In the genomic region with DNA sequence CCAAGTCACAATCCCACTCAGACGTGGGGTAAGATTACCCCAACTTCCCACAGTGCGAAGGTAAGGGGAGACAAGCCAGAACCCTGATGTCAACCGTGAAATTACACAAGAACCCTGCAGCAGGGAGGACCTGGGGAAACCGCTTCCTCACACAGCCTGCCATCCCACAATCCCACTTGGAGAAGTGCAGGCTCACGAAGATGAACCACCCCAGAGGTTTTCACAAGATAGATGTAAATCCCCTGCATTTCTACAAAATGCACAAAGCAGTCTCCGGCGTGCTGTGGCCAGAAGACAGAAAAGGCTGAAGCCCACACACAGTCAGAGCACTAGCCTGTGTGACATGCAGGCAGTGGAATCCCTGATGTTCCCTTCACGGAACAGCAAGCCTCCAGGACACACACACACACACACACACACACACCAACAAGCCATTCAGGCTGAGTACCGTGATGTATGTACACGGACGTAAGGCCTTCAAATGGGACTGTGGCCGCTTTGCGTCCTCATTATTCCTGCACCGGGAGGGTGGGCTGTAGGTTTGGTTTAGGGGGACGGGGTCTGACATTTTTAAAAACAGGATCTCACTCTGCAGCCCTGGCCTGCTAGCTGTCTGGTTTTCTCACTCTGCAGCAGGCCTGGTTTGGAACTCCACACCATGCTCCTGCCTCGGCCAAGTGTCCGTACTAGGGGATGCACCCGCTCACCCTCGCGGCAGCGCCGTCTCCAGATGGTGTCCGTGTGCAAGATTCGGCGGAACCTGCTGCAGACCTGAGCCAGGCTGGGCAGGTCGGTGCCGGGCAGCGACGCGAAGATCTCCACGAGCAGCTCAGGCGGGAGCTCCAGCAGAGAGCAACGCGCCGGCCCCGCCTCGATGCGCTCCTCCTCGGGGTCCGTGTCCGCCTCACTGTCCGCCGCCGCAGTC, we compare ENCODE assay signal across 7 mouse cellular contexts. TPM values are rescaled to one million over a fixed set of nuclear protein-coding genes. Genes with fewer than 3 reads are reported as not detected.
DNase-seq lines count a peak whose midpoint lies in the region; ATAC-seq and TF ChIP-seq lines count a peak whose summit lies in the region.

No protein-coding gene starts in this region.

- no peaks in the 10 kb centered on the region for H3K36me3 ChIP-seq in forebrain, embryonic 14.5 days (ENCODE audit: control insufficient read depth, insufficient read depth, low read length)
- H3K36me3 ChIP-seq in liver, embryonic 15.5 days (replicated peaks): no peaks in the 10 kb centered on the region

- peak overlapping the region; percentile 94 for H3K4me3 ChIP-seq in lung, adult 2 months (replicated peaks; ENCODE audit: extremely low read depth, low read depth, low read length)
- peak overlapping the region; percentile 87 for H3K4me3 ChIP-seq in forebrain, embryonic 14.5 days (ENCODE audit: low read depth, low read length)
- peak overlapping the region; percentile 85 for H3K4me3 ChIP-seq in liver, embryonic 15.5 days (replicated peaks)

- WGBS in lung, adult 2 months: 2% methylated on average over 44 of the region's 44 CpGs
- 2% methylated on average over 44 of the region's 44 CpGs for WGBS in forebrain, embryonic 14.5 days
- 2% methylated on average over 44 of the region's 44 CpGs for WGBS in liver, embryonic 15.5 days (ENCODE audit: insufficient replicate concordance)

- no peak for TF ChIP-seq POLR2A in lung, adult 2 months (IDR thresholded peaks at IDR 0.05; ENCODE audit: borderline replicate concordance, extremely low read depth, low read depth, low read length)
- TF ChIP-seq POLR2A in brain, embryonic 14.5 days (IDR thresholded peaks at IDR 0.05; ENCODE audit: borderline replicate concordance, extremely low read depth, insufficient read depth, insufficient read length, poor library complexity, severe bottlenecking): no peak

- TF ChIP-seq CTCF in lung, adult 2 months (IDR thresholded peaks at IDR 0.05; ENCODE audit: insufficient read depth, low read length): no peak
- no peak for TF ChIP-seq CTCF in brain, embryonic 14.5 days (IDR thresholded peaks at IDR 0.05; ENCODE audit: borderline replicate concordance, extremely low read depth, insufficient read depth, insufficient read length)

- H3K4me2 ChIP-seq in forebrain, embryonic 14.5 days (ENCODE audit: low read length): peak overlapping the region; percentile 80
- peak overlapping the region; percentile 99 for H3K4me2 ChIP-seq in liver, embryonic 15.5 days

- peak; percentile 26 for ATAC-seq in forebrain, embryonic 14.5 days
- ATAC-seq in liver, embryonic 15.5 days (ENCODE audit: insufficient read depth): no peak; the same call in 1 of the 2 replicates

- no peaks in the 10 kb centered on the region for H3K9me3 ChIP-seq in forebrain, embryonic 14.5 days (replicated peaks; ENCODE audit: control insufficient read depth, low read length)
- no peaks in the 10 kb centered on the region for H3K9me3 ChIP-seq in liver, embryonic 15.5 days (replicated peaks)

- no peak for DNase-seq in lung, adult 2 months
- DNase-seq in lung, postnatal 25 days (ENCODE audit: low spot score): no peak
- peak; percentile 67 for DNase-seq in brain, embryonic 14.5 days (ENCODE audit: low read depth)
- peak; percentile 51 for DNase-seq in forebrain, embryonic 14.5 days (ENCODE audit: low spot score)
- no peak for DNase-seq in gastrocnemius, adult 8-10 months (ENCODE audit: low spot score in 2 of 2)
- no peak for DNase-seq in adrenal gland, postnatal 4 days (ENCODE audit: low spot score in 2 of 2)

- H3K9ac ChIP-seq in forebrain, embryonic 14.5 days (ENCODE audit: low read length): peak overlapping the region; percentile 87
- H3K9ac ChIP-seq in liver, embryonic 15.5 days: peak overlapping the region; percentile 80

- H3K4me1 ChIP-seq in lung, adult 2 months (ENCODE audit: control insufficient read depth, insufficient read depth, low read length): peaks cover 21% of the 10 kb centered on the region
- H3K4me1 ChIP-seq in forebrain, embryonic 14.5 days (ENCODE audit: control insufficient read depth, insufficient read depth, low read length): peaks cover 12% of the 10 kb centered on the region
- peaks cover 73% of the 10 kb centered on the region for H3K4me1 ChIP-seq in liver, embryonic 15.5 days (replicated peaks)

- H3K27ac ChIP-seq in forebrain, embryonic 14.5 days (ENCODE audit: low read depth, low read length): peak overlapping the region; percentile 55; the same call in 1 of the 2 replicates
- peak overlapping the region; percentile 81 for H3K27ac ChIP-seq in liver, embryonic 15.5 days (replicated peaks)

- no peaks in the 10 kb centered on the region for H3K27me3 ChIP-seq in forebrain, embryonic 14.5 days (replicated peaks; ENCODE audit: control insufficient read depth, insufficient read depth, low read length)
- no peaks in the 10 kb centered on the region for H3K27me3 ChIP-seq in liver, embryonic 15.5 days

RNA-seq across cellular contexts. Expression of gene Fbxo31, which starts 0.6 kb away (rescaled TPM):
- 48.2 and 49.9 TPM in 2 replicates for polyA plus RNA-seq in lung, adult 2 months (2012; rRNA removed)
- polyA plus RNA-seq in brain, embryonic 14.5 days (2012; rRNA removed): 37.2 and 38.8 TPM in 2 replicates
- 17.5 and 26.3 TPM in 2 replicates for polyA plus RNA-seq in forebrain, embryonic 14.5 days (2014; fragmentation: Nextera tagmentation; extraction: Ambion mirVana)
- polyA plus RNA-seq in liver, embryonic 15.5 days (2015; fragmentation: Nextera tagmentation; extraction: Ambion mirVana): 8.5 and 9.1 TPM in 2 replicates
- total RNA-seq in gastrocnemius, adult 8-10 months (2022): 100 to 1,000 TPM; 141 to 254 (median 161) TPM
- 10 to 100 TPM; 25.5 to 30.5 TPM for total RNA-seq in adrenal gland, postnatal 4 days (2021)

RNA-seq across cellular contexts. Expression of gene Map1lc3b, which starts 12.1 kb away (rescaled TPM):
- polyA plus RNA-seq in lung, adult 2 months (2012; rRNA removed): 106 and 140 TPM in 2 replicates
- polyA plus RNA-seq in brain, embryonic 14.5 days (2012; rRNA removed): 72.7 and 121 TPM in 2 replicates
- 435 and 464 TPM in 2 replicates for polyA plus RNA-seq in forebrain, embryonic 14.5 days (2014; fragmentation: Nextera tagmentation; extraction: Ambion mirVana)
- 136 and 139 TPM in 2 replicates for polyA plus RNA-seq in liver, embryonic 15.5 days (2015; fragmentation: Nextera tagmentation; extraction: Ambion mirVana)
- total RNA-seq in gastrocnemius, adult 8-10 months (2022): 100 to 1,000 TPM; 163 to 207 (median 201) TPM
- 100 to 1,000 TPM; 131 to 133 TPM for total RNA-seq in adrenal gland, postnatal 4 days (2021)

RNA-seq across cellular contexts. Expression of gene 1700018B08Rik, which starts 33.9 kb away (rescaled TPM):
- not detected in 2 replicates for polyA plus RNA-seq in lung, adult 2 months (2012; rRNA removed)
- not detected in 2 replicates for polyA plus RNA-seq in brain, embryonic 14.5 days (2012; rRNA removed)
- not detected in 2 replicates for polyA plus RNA-seq in forebrain, embryonic 14.5 days (2014; fragmentation: Nextera tagmentation; extraction: Ambion mirVana)
- not detected in 2 replicates for polyA plus RNA-seq in liver, embryonic 15.5 days (2015; fragmentation: Nextera tagmentation; extraction: Ambion mirVana)
- not detected for total RNA-seq in gastrocnemius, adult 8-10 months (2022)
- not detected for total RNA-seq in adrenal gland, postnatal 4 days (2021)

Comparison
In these comparisons a context has a peak if more than half of its experiments do, and no peak if none do; other contexts are left out.
1. DNase-seq: peak in brain, embryonic 14.5 days (single experiment) and forebrain, embryonic 14.5 days (single experiment); none in lung, adult 2 months (single experiment), lung, postnatal 25 days (single experiment), gastrocnemius, adult 8-10 months (0 of 2) and adrenal gland, postnatal 4 days (0 of 2).
2. Peak in every context shown above with its lines, with median percentiles within 50 percentile points of each other: H3K4me3 ChIP-seq.